Comparison of ENCODE assay signal across 14 mouse cellular contexts in genomic region chr15:102369972-102370371, GRCm38 (mm10). TPM values are rescaled to one million over a fixed set of nuclear protein-coding genes. Genes with fewer than 3 reads are reported as not detected.
DNase-seq lines count a peak whose midpoint lies in the region; ATAC-seq and TF ChIP-seq lines count a peak whose summit lies in the region.
"Had no signal": no experiment of that assay in that cellular context is flagged by ENCODE, and none has a peak within 500 bp of the region (broad histone marks: within the 10 kb centered on the region; RNA-seq: fewer than 3 reads in every experiment).

No protein-coding gene starts in this region.

- H3K9ac ChIP-seq in forebrain, embryonic 13.5 days: no peak overlapping the region
- no peak overlapping the region for H3K9ac ChIP-seq in kidney, embryonic 15.5 days
- H3K9ac ChIP-seq in limb, embryonic 15.5 days: no peak overlapping the region
- H3K9ac ChIP-seq: midbrain, embryonic 12.5 days had no signal

- DNase-seq in forebrain, embryonic 10.5 days (ENCODE audit: extremely low spot score, low spot score): no peak
- no peak for DNase-seq in kidney, adult 2 months
- no peak for DNase-seq in embryonic facial prominence, embryonic 10.5 days (ENCODE audit: low spot score)
- no peak for DNase-seq in adipocyte (ENCODE audit: low spot score)
- no peak for DNase-seq in spleen, adult 12 weeks (ENCODE audit: low spot score)
- DNase-seq: cerebellum, postnatal 14 days; kidney, adult 8-10 months; liver, embryonic 13.5 days; right cerebral cortex, postnatal 25 days; thymus, adult 18-20 months had no signal

- no peak for TF ChIP-seq CTCF in kidney, adult 2 months (conservative IDR thresholded peaks at IDR 0.05; ENCODE audit: insufficient read depth, insufficient read length, low read depth, low read length)

- no peaks in the 10 kb centered on the region for H3K9me3 ChIP-seq in forebrain, embryonic 10.5 days
- no peaks in the 10 kb centered on the region for H3K9me3 ChIP-seq in forebrain, embryonic 13.5 days (replicated peaks)
- H3K9me3 ChIP-seq in kidney, embryonic 15.5 days (replicated peaks): no peaks in the 10 kb centered on the region
- H3K9me3 ChIP-seq in embryonic facial prominence, embryonic 10.5 days: no peaks in the 10 kb centered on the region
- H3K9me3 ChIP-seq in limb, embryonic 15.5 days: no peaks in the 10 kb centered on the region
- H3K9me3 ChIP-seq: liver, embryonic 13.5 days; midbrain, embryonic 12.5 days had no signal

- no peak overlapping the region for H3K4me2 ChIP-seq in forebrain, embryonic 13.5 days
- peak overlapping the region; percentile 39 for H3K4me2 ChIP-seq in kidney, embryonic 15.5 days
- peak overlapping the region; percentile 36 for H3K4me2 ChIP-seq in limb, embryonic 15.5 days
- H3K4me2 ChIP-seq: midbrain, embryonic 12.5 days had no signal

- WGBS in forebrain, embryonic 10.5 days: 13% methylated on average over 13 of the region's 13 CpGs
- WGBS in forebrain, embryonic 13.5 days: 15% methylated on average over 13 of the region's 13 CpGs
- WGBS in kidney, embryonic 15.5 days: 13% methylated on average over 13 of the region's 13 CpGs
- WGBS in kidney, adult 2 months: 19% methylated on average over 13 of the region's 13 CpGs
- 8% methylated on average over 13 of the region's 13 CpGs for WGBS in embryonic facial prominence, embryonic 10.5 days
- WGBS in limb, embryonic 15.5 days: 15% methylated on average over 13 of the region's 13 CpGs

- peaks cover 74% of the 10 kb centered on the region for H3K27me3 ChIP-seq in forebrain, embryonic 10.5 days (ENCODE audit: poor library complexity, severe bottlenecking)
- H3K27me3 ChIP-seq in forebrain, embryonic 13.5 days: peaks cover 50% of the 10 kb centered on the region
- peaks cover 38% of the 10 kb centered on the region; the same call in 1 of the 2 replicates for H3K27me3 ChIP-seq in kidney, embryonic 15.5 days
- H3K27me3 ChIP-seq in kidney, adult 2 months (replicated peaks; ENCODE audit: control insufficient read depth, insufficient read depth, low read length): no peaks in the 10 kb centered on the region
- H3K27me3 ChIP-seq in embryonic facial prominence, embryonic 10.5 days (replicated peaks; ENCODE audit: low read depth, poor library complexity, severe bottlenecking): peaks cover 58% of the 10 kb centered on the region
- peaks cover 6% of the 10 kb centered on the region for H3K27me3 ChIP-seq in limb, embryonic 15.5 days

- H3K27ac ChIP-seq in forebrain, embryonic 10.5 days: 0 out of 2 replicates have a peak overlapping the region, but pooled peaks have one; percentile 70
- no peak overlapping the region for H3K27ac ChIP-seq in forebrain, embryonic 13.5 days
- no peak overlapping the region for H3K27ac ChIP-seq in kidney, embryonic 15.5 days
- H3K27ac ChIP-seq in kidney, adult 2 months (ENCODE audit: insufficient read depth, low read depth, low read length): no peak overlapping the region
- peak overlapping the region; percentile 80 for H3K27ac ChIP-seq in embryonic facial prominence, embryonic 10.5 days (replicated peaks)
- H3K27ac ChIP-seq in limb, embryonic 15.5 days: peak overlapping the region; percentile 77
- H3K27ac ChIP-seq: liver, embryonic 13.5 days; midbrain, embryonic 12.5 days had no signal

- ATAC-seq in forebrain, embryonic 13.5 days: no peak
- ATAC-seq in kidney, embryonic 15.5 days (replicated peaks; ENCODE audit: low FRiP score): no peak
- ATAC-seq in limb, embryonic 15.5 days (ENCODE audit: insufficient number of reproducible peaks, low FRiP score, low TSS enrichment, low read depth): no peak

- H3K36me3 ChIP-seq in forebrain, embryonic 10.5 days (replicated peaks): no peaks in the 10 kb centered on the region
- H3K36me3 ChIP-seq in forebrain, embryonic 13.5 days (ENCODE audit: poor library complexity, severe bottlenecking): no peaks in the 10 kb centered on the region
- H3K36me3 ChIP-seq in kidney, embryonic 15.5 days: no peaks in the 10 kb centered on the region
- no peaks in the 10 kb centered on the region for H3K36me3 ChIP-seq in kidney, adult 2 months (ENCODE audit: control insufficient read depth, insufficient read depth, low read length)
- no peaks in the 10 kb centered on the region for H3K36me3 ChIP-seq in embryonic facial prominence, embryonic 10.5 days (replicated peaks)
- H3K36me3 ChIP-seq in limb, embryonic 15.5 days: no peaks in the 10 kb centered on the region
- H3K36me3 ChIP-seq: liver, embryonic 13.5 days; midbrain, embryonic 12.5 days had no signal

- no peak for TF ChIP-seq POLR2A in kidney, adult 2 months (IDR thresholded peaks at IDR 0.05; ENCODE audit: low read depth, low read length)

- no peak overlapping the region for H3K4me3 ChIP-seq in forebrain, embryonic 10.5 days
- no peak overlapping the region for H3K4me3 ChIP-seq in forebrain, embryonic 13.5 days
- H3K4me3 ChIP-seq in kidney, embryonic 15.5 days (replicated peaks): no peak overlapping the region
- no peak overlapping the region for H3K4me3 ChIP-seq in kidney, adult 2 months (ENCODE audit: insufficient read depth, low read depth, low read length)
- H3K4me3 ChIP-seq in embryonic facial prominence, embryonic 10.5 days: peak overlapping the region; percentile 42
- peak overlapping the region; percentile 11; the same call in 1 of the 2 replicates for H3K4me3 ChIP-seq in limb, embryonic 15.5 days
- H3K4me3 ChIP-seq: liver, embryonic 13.5 days; midbrain, embryonic 12.5 days had no signal

- peaks cover 39% of the 10 kb centered on the region for H3K4me1 ChIP-seq in forebrain, embryonic 10.5 days
- peaks cover 6% of the 10 kb centered on the region for H3K4me1 ChIP-seq in forebrain, embryonic 13.5 days
- peaks cover 34% of the 10 kb centered on the region for H3K4me1 ChIP-seq in kidney, embryonic 15.5 days
- H3K4me1 ChIP-seq in kidney, adult 2 months (ENCODE audit: control insufficient read depth, insufficient read depth, low read length): no peaks in the 10 kb centered on the region
- peaks cover 44% of the 10 kb centered on the region for H3K4me1 ChIP-seq in embryonic facial prominence, embryonic 10.5 days
- H3K4me1 ChIP-seq in limb, embryonic 15.5 days: peaks cover 27% of the 10 kb centered on the region

RNA-seq across cellular contexts. Expression of gene Sp7, which starts 3.0 kb away (rescaled TPM):
- polyA plus RNA-seq in forebrain, embryonic 10.5 days (2016; fragmentation: Nextera tagmentation; extraction: Ambion mirVana): 0.25 and 0.42 TPM in 2 replicates
- polyA plus RNA-seq in forebrain, embryonic 13.5 days (2015; fragmentation: Nextera tagmentation; extraction: Ambion mirVana): 0.15 and 0.18 TPM in 2 replicates
- polyA plus RNA-seq in kidney, embryonic 15.5 days (2015; fragmentation: Nextera tagmentation; extraction: Ambion mirVana): 1.3 and 5.9 TPM in 2 replicates
- 0.05 and 0.06 TPM in 2 replicates for polyA plus RNA-seq in kidney, adult 2 months (2012; rRNA removed)
- polyA plus RNA-seq in embryonic facial prominence, embryonic 10.5 days (2016; fragmentation: Nextera tagmentation; extraction: Ambion mirVana): 1.4 and 1.7 TPM in 2 replicates
- polyA plus RNA-seq in limb, embryonic 15.5 days (2015; fragmentation: Nextera tagmentation; extraction: Ambion mirVana): 12.6 and 18.1 TPM in 2 replicates

RNA-seq across cellular contexts. Expression of gene Aaas, which starts 19.4 kb away (rescaled TPM):
- 141 and 144 TPM in 2 replicates for polyA plus RNA-seq in forebrain, embryonic 10.5 days (2016; fragmentation: Nextera tagmentation; extraction: Ambion mirVana)
- polyA plus RNA-seq in forebrain, embryonic 13.5 days (2015; fragmentation: Nextera tagmentation; extraction: Ambion mirVana): 64.1 and 66.5 TPM in 2 replicates
- polyA plus RNA-seq in kidney, embryonic 15.5 days (2015; fragmentation: Nextera tagmentation; extraction: Ambion mirVana): 83.2 and 83.7 TPM in 2 replicates
- 31.1 and 38.1 TPM in 2 replicates for polyA plus RNA-seq in kidney, adult 2 months (2012; rRNA removed)
- 135 and 137 TPM in 2 replicates for polyA plus RNA-seq in embryonic facial prominence, embryonic 10.5 days (2016; fragmentation: Nextera tagmentation; extraction: Ambion mirVana)
- 61.3 and 62.0 TPM in 2 replicates for polyA plus RNA-seq in limb, embryonic 15.5 days (2015; fragmentation: Nextera tagmentation; extraction: Ambion mirVana)

RNA-seq across cellular contexts. Expression of gene Sp1, which starts 36.0 kb away (rescaled TPM):
- 9.7 and 9.9 TPM in 2 replicates for polyA plus RNA-seq in forebrain, embryonic 10.5 days (2016; fragmentation: Nextera tagmentation; extraction: Ambion mirVana)
- polyA plus RNA-seq in forebrain, embryonic 13.5 days (2015; fragmentation: Nextera tagmentation; extraction: Ambion mirVana): 7.0 and 8.1 TPM in 2 replicates
- 10.8 and 11.1 TPM in 2 replicates for polyA plus RNA-seq in kidney, embryonic 15.5 days (2015; fragmentation: Nextera tagmentation; extraction: Ambion mirVana)
- polyA plus RNA-seq in kidney, adult 2 months (2012; rRNA removed): 15.7 and 17.6 TPM in 2 replicates
- polyA plus RNA-seq in embryonic facial prominence, embryonic 10.5 days (2016; fragmentation: Nextera tagmentation; extraction: Ambion mirVana): 9.9 and 10.6 TPM in 2 replicates
- 9.3 and 11.1 TPM in 2 replicates for polyA plus RNA-seq in limb, embryonic 15.5 days (2015; fragmentation: Nextera tagmentation; extraction: Ambion mirVana)

RNA-seq across cellular contexts. Expression of gene Myg1, which starts 38.5 kb away (rescaled TPM):
- 127 and 128 TPM in 2 replicates for polyA plus RNA-seq in forebrain, embryonic 10.5 days (2016; fragmentation: Nextera tagmentation; extraction: Ambion mirVana)
- polyA plus RNA-seq in forebrain, embryonic 13.5 days (2015; fragmentation: Nextera tagmentation; extraction: Ambion mirVana): 116 and 126 TPM in 2 replicates
- 106 and 122 TPM in 2 replicates for polyA plus RNA-seq in kidney, embryonic 15.5 days (2015; fragmentation: Nextera tagmentation; extraction: Ambion mirVana)
- polyA plus RNA-seq in kidney, adult 2 months (2012; rRNA removed): 70.0 and 72.6 TPM in 2 replicates
- polyA plus RNA-seq in embryonic facial prominence, embryonic 10.5 days (2016; fragmentation: Nextera tagmentation; extraction: Ambion mirVana): 123 and 126 TPM in 2 replicates
- polyA plus RNA-seq in limb, embryonic 15.5 days (2015; fragmentation: Nextera tagmentation; extraction: Ambion mirVana): 81.8 and 86.3 TPM in 2 replicates

RNA-seq across cellular contexts. Expression of gene Pfdn5, which starts 44.1 kb away (rescaled TPM):
- 311 and 331 TPM in 2 replicates for polyA plus RNA-seq in forebrain, embryonic 10.5 days (2016; fragmentation: Nextera tagmentation; extraction: Ambion mirVana)
- polyA plus RNA-seq in forebrain, embryonic 13.5 days (2015; fragmentation: Nextera tagmentation; extraction: Ambion mirVana): 470 and 502 TPM in 2 replicates
- 382 and 393 TPM in 2 replicates for polyA plus RNA-seq in kidney, embryonic 15.5 days (2015; fragmentation: Nextera tagmentation; extraction: Ambion mirVana)
- 141 and 206 TPM in 2 replicates for polyA plus RNA-seq in kidney, adult 2 months (2012; rRNA removed)
- polyA plus RNA-seq in embryonic facial prominence, embryonic 10.5 days (2016; fragmentation: Nextera tagmentation; extraction: Ambion mirVana): 353 and 356 TPM in 2 replicates
- polyA plus RNA-seq in limb, embryonic 15.5 days (2015; fragmentation: Nextera tagmentation; extraction: Ambion mirVana): 314 and 380 TPM in 2 replicates

Comparison
In these comparisons a context has a peak if more than half of its experiments do, and no peak if none do; other contexts are left out.
1. H3K27ac ChIP-seq: peak in forebrain, embryonic 10.5 days (single experiment), embryonic facial prominence, embryonic 10.5 days (single experiment) and limb, embryonic 15.5 days (single experiment); none in forebrain, embryonic 13.5 days (single experiment), kidney, embryonic 15.5 days (single experiment) and kidney, adult 2 months (single experiment).
2. H3K4me3 ChIP-seq: peak in embryonic facial prominence, embryonic 10.5 days (single experiment) and limb, embryonic 15.5 days (single experiment); none in forebrain, embryonic 10.5 days (single experiment), forebrain, embryonic 13.5 days (single experiment), kidney, embryonic 15.5 days (single experiment) and kidney, adult 2 months (single experiment).